Mouse (Mus musculus) midbrain, embryonic 11.5 days (tissue): ENCODE data around the gene Msn. TPM values are rescaled to one million over a fixed set of nuclear protein-coding genes. Genes with fewer than 3 reads are reported as not detected.
A peak's percentile ranks its signal among the peaks of the same experiment; 100 is the strongest.
"Not testable (repeated sequence)": the region's sequence is repeated elsewhere in the genome, so short reads cannot be mapped to it uniquely, and the experiment has no call there.

Experiments used
- ATAC-seq: fragments of 200-750 bp; cut with Nextera tagmentation; 2 replicates; pipeline ENCODE4 v1.8.0; 2017; ENCODE audit warnings: moderate TSS enrichment, moderate library complexity; ENCODE audit not compliant: low FRiP score
- DNase-seq: peaks from one replicate; pipeline ENCODE4 v3.0.0; 2015; ENCODE audit warnings: low spot score; ENCODE audit errors: missing footprints
- H3K27ac ChIP-seq: fragments of 300-500 bp; sonication (generic); 2 replicates; pipeline ENCODE4 v1.5.1; 2014; ENCODE audit warnings: low read depth, low read length
- H3K27me3 ChIP-seq: fragments of 300-500 bp; sonication (generic); 2 replicates; pipeline ENCODE4 v1.6.1; 2014; ENCODE audit warnings: mild to moderate bottlenecking, low read length, moderate library complexity, mixed read lengths; ENCODE audit not compliant: control insufficient read depth, insufficient read depth
- H3K36me3 ChIP-seq: fragments of 300-500 bp; sonication (generic); 2 replicates; pipeline ENCODE4 v1.6.1; 2014; ENCODE audit warnings: mild to moderate bottlenecking, low read length, moderate library complexity, mixed read lengths; ENCODE audit not compliant: control insufficient read depth, insufficient read depth
- H3K4me1 ChIP-seq: fragments of 300-500 bp; sonication (generic); 2 replicates; pipeline ENCODE4 v1.6.1; 2014; ENCODE audit warnings: low read length; ENCODE audit not compliant: control insufficient read depth, insufficient read depth
- H3K4me2 ChIP-seq: fragments of 300-500 bp; sonication (generic); 2 replicates; pipeline ENCODE4 v1.6.1; 2014; ENCODE audit warnings: mild to moderate bottlenecking, moderate library complexity
- H3K4me3 ChIP-seq: fragments of 300-500 bp; sonication (generic); 2 replicates; pipeline ENCODE4 v1.5.1; 2014; ENCODE audit warnings: low read depth, low read length
- H3K9ac ChIP-seq: fragments of 300-500 bp; sonication (generic); 2 replicates; pipeline ENCODE4 v1.6.1; 2014; ENCODE audit warnings: low read length
- H3K9me3 ChIP-seq: fragments of 300-500 bp; sonication (generic); 2 replicates; pipeline ENCODE4 v1.6.1; 2016; ENCODE audit warnings: low read length; ENCODE audit not compliant: control insufficient read depth
- WGBS: fragments of 180-500 bp; shearing (Covaris S2); extraction: QIAGEN DNeasy Blood & Tissue Kit; methylation state at CpG from one replicate; pipeline ENCODE4 v1.1.7; 2014; 5-methylcytosine and 5-hydroxymethylcytosine counted together
- polyA plus RNA-seq: library from polyadenylated mRNA; unstranded; fragments of >200 nt; fragmentation: Nextera tagmentation; extraction: Ambion mirVana; gene quantifications from 2 replicates; pipeline ENCODE4 v1.2.1, GENCODE M21; 2014

Gene Msn
- polyA plus RNA-seq, 1 experiment from 2014 or later: 120 TPM

- Histone ChIP-seq H3K36me3 (no peaks in the 10 kb centered on the region), H3K27ac (no peak overlapping the region), H3K4me2 (no peak overlapping the region), H3K9ac (no peak overlapping the region), H3K9me3 (no peaks in the 10 kb centered on the region), H3K4me3 (no peak overlapping the region), H3K27me3 (no peaks in the 10 kb centered on the region), H3K4me1 (no peaks in the 10 kb centered on the region)
- ATAC-seq: peak; percentile 42; the same call in 1 of the 2 replicates
- peak; percentile 88 for DNase-seq
- 18% methylated on average over 1 of the region's 1 CpGs for WGBS
Observed at GRCm38 (mm10) chrX:96178437-96178836, 82.6 kb downstream of the Msn start.

GRCm38 (mm10) chrX:96184100-96184732, 88.4 kb downstream of the Msn start:
- no peak overlapping the region for H3K4me2 ChIP-seq
- no peak overlapping the region for H3K4me3 ChIP-seq
- DNase-seq: no peak
- no peaks in the 10 kb centered on the region for H3K4me1 ChIP-seq
- H3K27ac ChIP-seq: no peak overlapping the region
- ATAC-seq: peak; percentile 52; the same call in 1 of the 2 replicates
- WGBS: 64% methylated on average over 5 of the region's 5 CpGs
- H3K27me3 ChIP-seq: no peaks in the 10 kb centered on the region
- no peak overlapping the region for H3K9ac ChIP-seq
- no peaks in the 10 kb centered on the region for H3K9me3 ChIP-seq
- H3K36me3 ChIP-seq: no peaks in the 10 kb centered on the region

GRCm38 (mm10) chrX:96205143-96205542, 109.3 kb downstream of the Msn start:
- not testable (repeated sequence) for H3K27ac ChIP-seq, H3K4me2 ChIP-seq, H3K9ac ChIP-seq, H3K4me3 ChIP-seq, H3K9me3 ChIP-seq, H3K27me3 ChIP-seq, DNase-seq, H3K4me1 ChIP-seq, ATAC-seq, H3K36me3 ChIP-seq
- 83% methylated on average over 3 of the region's 3 CpGs for WGBS

- no peak for DNase-seq
- Histone ChIP-seq H3K4me3 (no peak overlapping the region), H3K9me3 (no peaks in the 10 kb centered on the region), H3K4me1 (no peaks in the 10 kb centered on the region), H3K27me3 (no peaks in the 10 kb centered on the region), H3K9ac (no peak overlapping the region), H3K4me2 (no peak overlapping the region), H3K36me3 (no peaks in the 10 kb centered on the region), H3K27ac (no peak overlapping the region)
- no peak for ATAC-seq
- WGBS: 48% methylated on average over 1 of the region's 1 CpGs
Observed at GRCm38 (mm10) chrX:96206872-96207271, 111.0 kb downstream of the Msn start.

GRCm38 (mm10) chrX:96218088-96218487, 122.2 kb downstream of the Msn start:
- 70% methylated on average over 1 of the region's 1 CpGs for WGBS
- Histone ChIP-seq H3K9ac (no peak overlapping the region), H3K4me3 (no peak overlapping the region), H3K4me2 (no peak overlapping the region), H3K9me3 (no peaks in the 10 kb centered on the region), H3K36me3 (no peaks in the 10 kb centered on the region), H3K4me1 (no peaks in the 10 kb centered on the region), H3K27ac (no peak overlapping the region), H3K27me3 (no peaks in the 10 kb centered on the region)
- no peak for DNase-seq
- no peak for ATAC-seq

Other genes starting within 250 kb of the Msn start
- 40.6 and 46.5 TPM in 2 replicates for gene Las1l, start 139.1 kb upstream of the Msn start, polyA plus RNA-seq
- not detected in 2 replicates for gene Vsig4, start 197.4 kb downstream of the Msn start, polyA plus RNA-seq